Mouse (Mus musculus): ENCODE measurements at regions not wholly inside any gene's neighbourhood (a gene's known extent, or its start where the extent isn't known, plus 50 kb on each side); places are given as distances from the start of the nearest gene placed in this dataset.

GRCm38 (mm10) chr15:11699929-11700328 is 207.2 kb downstream of the Npr3 start:
- Histone ChIP-seq H3K27me3 (ENCODE audit: control insufficient read depth, insufficient read depth, low read length) (no peaks in the 10 kb centered on the region), H3K4me3 (ENCODE audit: low read depth, low read length) (no peak overlapping the region), H3K9me3 (ENCODE audit: control insufficient read depth, low read length) (no peaks in the 10 kb centered on the region), H3K4me1 (replicated peaks; ENCODE audit: control insufficient read depth, insufficient read depth) (no peaks in the 10 kb centered on the region), H3K9ac (ENCODE audit: low read length) (no peak overlapping the region), H3K36me3 (ENCODE audit: control insufficient read depth, insufficient read depth, low read length) (no peaks in the 10 kb centered on the region), H3K4me2 (replicated peaks; ENCODE audit: low read depth) (no peak overlapping the region), H3K27ac (replicated peaks) (no peak overlapping the region)
- TF ChIP-seq CTCF (IDR thresholded peaks at IDR 0.05; ENCODE audit: low read depth), result no peak
- TF ChIP-seq EP300 (optimal IDR thresholded peaks at IDR 0.05), result no peak
- no peak for DNase-seq (ENCODE audit: low spot score)
- WGBS, result 82% methylated on average over 3 of the region's 3 CpGs
- ATAC-seq (ENCODE audit: low FRiP score, low TSS enrichment), result no peak

GRCm38 (mm10) chr15:11697060-11697459 is 210.0 kb downstream of the Npr3 start:
- Histone ChIP-seq H3K4me3 (ENCODE audit: low read depth, low read length) (no peak overlapping the region), H3K9me3 (ENCODE audit: control insufficient read depth, low read length) (no peaks in the 10 kb centered on the region), H3K27me3 (ENCODE audit: control insufficient read depth, insufficient read depth, low read length) (no peaks in the 10 kb centered on the region), H3K27ac (replicated peaks) (no peak overlapping the region), H3K9ac (ENCODE audit: low read length) (no peak overlapping the region), H3K4me1 (replicated peaks; ENCODE audit: control insufficient read depth, insufficient read depth) (no peaks in the 10 kb centered on the region), H3K36me3 (ENCODE audit: control insufficient read depth, insufficient read depth, low read length) (no peaks in the 10 kb centered on the region), H3K4me2 (replicated peaks; ENCODE audit: low read depth) (no peak overlapping the region)
- TF ChIP-seq EP300 (optimal IDR thresholded peaks at IDR 0.05) (no peak), CTCF (IDR thresholded peaks at IDR 0.05; ENCODE audit: low read depth) (no peak)
- DNase-seq (ENCODE audit: low spot score) (no peak), ATAC-seq (ENCODE audit: low FRiP score, low TSS enrichment) (no peak)
- WGBS, result 58% methylated on average over 3 of the region's 3 CpGs

GRCm38 (mm10) chr15:11693772-11694270 is 213.3 kb downstream of the Npr3 start:
- ATAC-seq (ENCODE audit: low FRiP score, low TSS enrichment), result no peak

GRCm38 (mm10) chr15:11664839-11665379 is 242.2 kb downstream of the Npr3 start:
- H3K4me1 ChIP-seq (replicated peaks; ENCODE audit: control insufficient read depth, insufficient read depth), result no peaks in the 10 kb centered on the region
- DNase-seq (ENCODE audit: low spot score) (no peak), ATAC-seq (ENCODE audit: low FRiP score, low TSS enrichment) (no peak)
- no peaks in the 10 kb centered on the region for H3K36me3 ChIP-seq (ENCODE audit: control insufficient read depth, insufficient read depth, low read length)
- H3K4me2 ChIP-seq (replicated peaks; ENCODE audit: low read depth), result no peak overlapping the region
- H3K4me3 ChIP-seq (ENCODE audit: low read depth, low read length), result no peak overlapping the region
- no peak overlapping the region for H3K9ac ChIP-seq (ENCODE audit: low read length)
- 68% methylated on average over 5 of the region's 5 CpGs for WGBS
- H3K9me3 ChIP-seq (ENCODE audit: control insufficient read depth, low read length), result no peaks in the 10 kb centered on the region
- TF ChIP-seq EP300 (optimal IDR thresholded peaks at IDR 0.05) (no peak), CTCF (IDR thresholded peaks at IDR 0.05; ENCODE audit: low read depth) (no peak)
- H3K27ac ChIP-seq (replicated peaks), result no peak overlapping the region
- H3K27me3 ChIP-seq (ENCODE audit: control insufficient read depth, insufficient read depth, low read length), result no peaks in the 10 kb centered on the region

More at GRCm38 (mm10) chr15:11693772-11694270, 213.3 kb downstream of the Npr3 start:
- Histone ChIP-seq H3K9me3 (ENCODE audit: control insufficient read depth, low read length) (no peaks in the 10 kb centered on the region), H3K4me1 (replicated peaks; ENCODE audit: control insufficient read depth, insufficient read depth) (no peaks in the 10 kb centered on the region), H3K36me3 (ENCODE audit: control insufficient read depth, insufficient read depth, low read length) (no peaks in the 10 kb centered on the region), H3K4me2 (replicated peaks; ENCODE audit: low read depth) (no peak overlapping the region), H3K4me3 (ENCODE audit: low read depth, low read length) (no peak overlapping the region), H3K27ac (replicated peaks) (no peak overlapping the region), H3K27me3 (ENCODE audit: control insufficient read depth, insufficient read depth, low read length) (no peaks in the 10 kb centered on the region), H3K9ac (ENCODE audit: low read length) (no peak overlapping the region)
- no peak for DNase-seq (ENCODE audit: low spot score)
- 63% methylated on average over 14 of the region's 14 CpGs for WGBS
- no peak for TF ChIP-seq CTCF (IDR thresholded peaks at IDR 0.05; ENCODE audit: low read depth)
- TF ChIP-seq EP300 (optimal IDR thresholded peaks at IDR 0.05), result no peak

GRCm38 (mm10) chr15:11655168-11655567 is 251.9 kb downstream of the Npr3 start:
- no peak overlapping the region for H3K4me2 ChIP-seq (replicated peaks; ENCODE audit: low read depth)
- DNase-seq (ENCODE audit: low spot score), result no peak
- TF ChIP-seq EP300 (optimal IDR thresholded peaks at IDR 0.05) (no peak), CTCF (IDR thresholded peaks at IDR 0.05; ENCODE audit: low read depth) (no peak)
- H3K27ac ChIP-seq (replicated peaks), result no peak overlapping the region
- H3K9me3 ChIP-seq (ENCODE audit: control insufficient read depth, low read length), result no peaks in the 10 kb centered on the region
- H3K4me1 ChIP-seq (replicated peaks; ENCODE audit: control insufficient read depth, insufficient read depth), result no peaks in the 10 kb centered on the region
- 77% methylated on average over 3 of the region's 3 CpGs for WGBS
- H3K4me3 ChIP-seq (ENCODE audit: low read depth, low read length), result no peak overlapping the region
- no peaks in the 10 kb centered on the region for H3K36me3 ChIP-seq (ENCODE audit: control insufficient read depth, insufficient read depth, low read length)
- no peak overlapping the region for H3K9ac ChIP-seq (ENCODE audit: low read length)
- H3K27me3 ChIP-seq (ENCODE audit: control insufficient read depth, insufficient read depth, low read length), result no peaks in the 10 kb centered on the region
- no peak for ATAC-seq (ENCODE audit: low FRiP score, low TSS enrichment)

- no peaks in the 10 kb centered on the region for H3K27me3 ChIP-seq (ENCODE audit: control insufficient read depth, insufficient read depth, low read length)
- H3K9me3 ChIP-seq (ENCODE audit: control insufficient read depth, low read length), result no peaks in the 10 kb centered on the region
- H3K36me3 ChIP-seq (ENCODE audit: control insufficient read depth, insufficient read depth, low read length), result no peaks in the 10 kb centered on the region
- WGBS, result 83% methylated on average over 6 of the region's 6 CpGs
- H3K27ac ChIP-seq (replicated peaks), result no peak overlapping the region
- ATAC-seq (ENCODE audit: low FRiP score, low TSS enrichment) (no peak), DNase-seq (ENCODE audit: low spot score) (no peak)
- H3K4me2 ChIP-seq (replicated peaks; ENCODE audit: low read depth), result no peak overlapping the region
- no peak overlapping the region for H3K9ac ChIP-seq (ENCODE audit: low read length)
- H3K4me3 ChIP-seq (ENCODE audit: low read depth, low read length), result no peak overlapping the region
- H3K4me1 ChIP-seq (replicated peaks; ENCODE audit: control insufficient read depth, insufficient read depth), result no peaks in the 10 kb centered on the region
- TF ChIP-seq EP300 (optimal IDR thresholded peaks at IDR 0.05), result no peak
- no peak for TF ChIP-seq CTCF (IDR thresholded peaks at IDR 0.05; ENCODE audit: low read depth)
Observed at GRCm38 (mm10) chr15:11646241-11646640, 246.8 kb upstream of the Tars start.

Data from stomach, postnatal 0 days (tissue).